Mouse (Mus musculus): ENCODE measurements around the gene Calhm2. TPM values are rescaled to one million over a fixed set of nuclear protein-coding genes. Genes with fewer than 3 reads are reported as not detected.

Gene Calhm2
- total RNA-seq, 2 experiments from 2014 or later = 5.3 to 5.4 TPM

DNA sequence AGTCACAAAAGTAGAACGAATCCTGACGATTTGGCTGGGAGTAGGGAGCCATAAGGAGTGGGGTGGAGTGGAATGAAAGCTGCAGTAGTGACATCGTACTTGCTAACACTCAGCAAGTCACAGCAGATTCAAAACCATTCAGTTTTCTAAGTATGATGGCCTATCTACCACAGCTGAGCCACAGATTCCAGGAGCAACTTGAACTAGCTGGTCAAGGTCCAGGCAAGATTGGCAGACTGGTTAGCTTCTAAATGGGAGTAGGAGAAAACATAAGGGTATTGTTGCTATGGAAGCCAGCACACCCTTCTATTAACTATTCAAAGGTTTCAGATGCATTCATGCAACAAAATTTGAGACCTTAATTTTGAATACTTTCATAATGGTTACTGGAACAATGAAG, 49.9 kb downstream of the Calhm2 start:
- no peak for DNase-seq (ENCODE audit: low spot score in 2 of 2)

DNA sequence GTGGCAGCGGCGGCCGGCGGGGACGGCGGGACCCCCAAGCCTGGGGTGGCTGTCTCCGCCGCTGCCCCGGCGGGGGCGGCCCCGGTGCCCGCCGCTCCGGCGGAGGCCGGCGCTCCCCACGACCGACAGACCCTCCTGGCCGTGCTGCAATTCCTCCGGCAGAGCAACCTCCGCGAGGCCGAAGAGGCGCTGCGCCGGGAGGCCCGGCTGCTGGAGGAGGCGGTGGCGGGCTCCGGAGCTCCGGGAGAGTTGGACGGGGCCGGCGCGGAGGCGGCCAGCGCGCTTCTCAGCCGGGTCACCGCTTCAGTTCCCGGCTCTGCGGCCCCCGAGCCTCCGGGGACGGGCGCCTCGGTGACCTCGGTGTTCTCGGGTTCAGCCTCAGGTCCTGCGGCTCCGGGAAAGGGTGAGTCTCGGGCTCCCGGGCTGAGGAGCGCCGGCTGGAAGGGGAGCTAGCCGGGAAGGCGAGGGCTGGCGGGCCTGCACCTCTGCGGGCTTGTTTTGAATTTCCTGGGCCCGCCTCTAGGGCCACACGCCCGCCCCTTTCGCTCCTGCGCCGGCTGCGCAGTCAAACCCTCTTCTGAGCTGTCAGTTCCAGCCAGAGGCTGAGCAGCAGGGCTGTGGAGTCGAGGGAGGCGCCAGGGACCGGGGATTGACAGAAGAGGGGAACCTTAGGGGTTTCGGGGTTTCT, 70.0 kb downstream of the Calhm2 start:
- DNase-seq (ENCODE audit: low spot score in 2 of 2) = peak; percentile 55 to 74

DNA sequence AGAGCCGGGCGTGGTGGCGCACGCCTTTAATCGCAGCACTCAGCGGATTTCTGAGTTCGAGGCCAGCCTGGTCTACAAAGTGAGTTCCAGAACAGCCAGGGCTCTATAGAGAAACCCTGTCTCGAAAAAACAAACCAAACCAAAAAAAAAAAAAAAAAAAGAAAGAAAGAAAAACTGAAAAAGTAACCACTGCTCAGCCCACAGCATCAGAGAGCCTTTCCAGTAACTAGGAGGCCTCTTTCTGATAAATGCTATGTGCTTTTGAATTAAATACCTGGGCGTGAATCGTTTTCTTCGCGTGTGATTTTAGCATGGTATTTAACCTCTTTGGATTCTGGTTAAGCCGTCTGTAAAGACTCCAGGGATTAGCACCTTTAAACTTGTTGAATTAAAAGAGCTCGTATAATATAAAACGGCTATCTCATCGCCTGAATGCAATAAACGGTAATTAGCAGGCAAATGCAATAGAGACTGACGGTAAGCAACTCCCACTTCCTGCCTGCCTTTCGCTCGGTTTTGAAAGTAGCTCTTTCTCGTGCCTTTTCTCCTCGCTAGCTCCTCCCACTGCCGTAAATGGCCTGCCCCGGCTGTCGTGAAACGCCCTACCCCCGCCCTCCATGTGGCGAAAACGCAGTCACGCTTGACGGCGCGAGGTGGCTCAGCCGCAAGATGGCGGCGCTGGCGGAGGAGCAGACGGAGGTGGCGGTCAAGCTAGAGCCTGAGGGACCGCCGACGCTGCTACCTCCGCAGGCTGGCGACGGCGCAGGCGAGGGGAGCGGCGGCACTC, 70.8 kb downstream of the Calhm2 start, which contains the start of gene Taf5:
Taf5 (plus strand) TSS at position 651 of the 787 bp plus-strand sequence.
- peak; percentile 86 to 95 for DNase-seq (ENCODE audit: low spot score in 2 of 2)

DNA sequence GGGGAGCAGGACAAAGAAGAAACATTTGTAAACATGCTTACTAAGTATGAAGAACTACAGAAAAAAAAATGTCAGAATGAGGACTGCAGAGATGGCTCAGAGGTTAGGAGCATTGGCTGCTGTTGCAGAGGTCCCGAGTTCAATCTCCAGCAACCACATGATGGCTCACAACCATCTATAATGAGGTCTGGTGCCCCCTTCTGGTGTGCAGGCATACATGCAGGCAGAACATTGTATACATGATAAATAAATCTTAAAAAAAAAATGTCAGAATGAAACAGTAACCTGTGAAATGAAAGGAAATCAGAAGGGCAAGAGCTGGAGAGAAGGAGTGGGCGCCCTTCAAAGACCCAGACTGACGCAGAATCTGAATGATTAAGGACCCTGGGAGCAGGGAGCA, 72.2 kb downstream of the Calhm2 start:
- DNase-seq (ENCODE audit: low spot score in 2 of 2) = no peak

DNA sequence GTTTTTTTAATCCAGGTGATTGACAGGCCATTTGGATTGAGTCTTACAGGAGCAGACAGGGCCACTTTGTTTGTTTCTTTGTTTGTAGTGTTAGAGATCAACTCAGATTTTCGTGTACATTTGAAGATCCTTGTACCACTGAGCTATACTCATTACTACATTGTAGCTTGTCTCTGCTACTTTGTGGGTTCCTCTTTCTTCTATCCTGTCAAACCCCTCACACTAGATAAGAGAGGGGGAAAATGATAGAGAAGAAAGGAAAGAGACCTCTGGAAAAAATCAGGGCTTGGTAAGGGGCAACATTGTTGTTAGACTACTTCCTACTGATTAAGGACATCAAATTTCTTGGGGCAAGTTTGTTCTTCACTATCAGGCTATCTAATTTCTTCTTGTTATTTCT, 80.4 kb downstream of the Calhm2 start:
- DNase-seq (ENCODE audit: low spot score in 2 of 2) = no peak

Other genes starting within 250 kb of the Calhm2 start
- gene Ina, start 123.6 kb downstream of the Calhm2 start, total RNA-seq (2021) = 10 to 100 TPM; 15.5 to 23.5 TPM
- gene Nt5c2, start 123.1 kb downstream of the Calhm2 start, total RNA-seq (2021) = 100 to 1,000 TPM; 106 to 107 TPM
- 10 to 100 TPM; 13.9 to 16.8 TPM for gene Pcgf6, start 87.4 kb downstream of the Calhm2 start, total RNA-seq (2021)
- gene Taf5, start 70.5 kb downstream of the Calhm2 start, total RNA-seq (2021) = 1 to 10 TPM; 5.1 to 5.6 TPM
- 100 to 1,000 TPM; 584 to 643 TPM for gene Usmg5, start 47.6 kb downstream of the Calhm2 start, total RNA-seq (2021)
- gene Pdcd11, start 47.5 kb downstream of the Calhm2 start, total RNA-seq (2021) = 10 to 100 TPM; 25.1 to 28.2 TPM
- gene Calhm1, start 6.0 kb upstream of the Calhm2 start, total RNA-seq (2021) = not detected
- gene Calhm3, start 19.5 kb upstream of the Calhm2 start, total RNA-seq (2021) = not detected
- gene Neurl1a, start 40.5 kb upstream of the Calhm2 start, total RNA-seq (2021) = 10 to 100 TPM; 24.8 to 27.3 TPM